Mouse (Mus musculus) CH12F3 (cell line): Measurements from ENCODE around the gene Ceacam12.
"Not testable (repeated sequence)": the region's sequence is repeated elsewhere in the genome, so short reads cannot be mapped to it uniquely, and the experiment has no call there.

ENCODE experiments used
- in situ Hi-C: fragments of 300-500 bp; cut with MboI; formaldehyde crosslinking; loops from 2 replicates; pipeline ENCODE4 v1.14.3; 2020; ENCODE audit warnings: low sequenced_read_pairs

Gene Ceacam12

GRCm38 (mm10) chr7:18065629-18066028 is at the start of gene Ceacam12:
TSS of gene Ceacam12 (plus strand) at chr7:18065929.
- in situ Hi-C loops, result no loop called here

DNA sequence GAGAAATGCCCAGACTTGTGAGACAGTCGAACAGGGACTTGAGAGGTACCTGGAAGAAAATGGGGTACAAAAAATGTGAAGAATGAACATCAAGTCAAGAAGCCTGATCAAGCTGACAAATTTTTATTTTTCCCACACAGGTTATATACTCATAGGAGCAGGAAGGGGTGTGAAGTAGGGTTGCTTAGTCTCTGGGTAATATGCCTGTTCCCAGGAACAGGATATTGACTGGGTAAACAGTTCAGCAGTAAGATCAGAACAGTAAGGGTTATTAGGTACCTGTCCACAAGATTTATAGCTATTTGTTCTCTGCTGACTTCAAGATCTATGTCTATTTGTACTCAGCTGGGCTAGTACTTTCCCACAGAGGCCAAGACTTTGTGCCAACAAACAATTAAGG is 8.1 kb downstream of the Ceacam12 start:
- in situ Hi-C loops, result not testable (repeated sequence)

GRCm38 (mm10) chr7:18100785-18101184 is 35.1 kb downstream of the Ceacam12 start:
- in situ Hi-C loops, result no loop called here
